Mouse (Mus musculus) lung, postnatal 0 days (tissue): ENCODE measurements at regions not wholly inside any gene's neighbourhood (a gene's known extent, or its start where the extent isn't known, plus 50 kb on each side); places are given as distances from the start of the nearest gene placed in this dataset.

Experiments used
- ATAC-seq: fragments of 200-750 bp; cut with Nextera tagmentation; 2 replicates; pipeline ENCODE4 v1.8.0; 2017; ENCODE audit warnings: moderate library complexity
- DNase-seq: peaks from one replicate; pipeline ENCODE4 v3.0.0-alpha.2; 2016; ENCODE audit warnings: low spot score
- H3K27ac ChIP-seq: fragments of 300-500 bp; sonication (generic); 2 replicates; pipeline ENCODE4 v1.5.1; 2014; ENCODE audit warnings: antibody characterized with exemption, mild to moderate bottlenecking, low read length, mixed read lengths
- H3K27me3 ChIP-seq: fragments of 300-500 bp; sonication (generic); replicated peaks from 2 replicates; pipeline ENCODE4 v1.6.1; 2014; ENCODE audit warnings: low read length, mixed read lengths; ENCODE audit not compliant: insufficient read depth
- H3K36me3 ChIP-seq: fragments of 300-500 bp; sonication (generic); 2 replicates; pipeline ENCODE4 v1.6.1; 2014; ENCODE audit warnings: low read length, mixed read lengths; ENCODE audit not compliant: insufficient read depth
- H3K4me1 ChIP-seq: fragments of 300-500 bp; sonication (generic); 2 replicates; pipeline ENCODE4 v1.6.1; 2014; ENCODE audit warnings: antibody characterized with exemption, low read depth, low read length, mixed read lengths; ENCODE audit not compliant: insufficient read depth
- H3K4me2 ChIP-seq: fragments of 300-500 bp; sonication (generic); replicated peaks from 2 replicates; pipeline ENCODE4 v1.6.1; 2014; ENCODE audit warnings: low read depth, mild to moderate bottlenecking, low read length, moderate library complexity, mixed read lengths
- H3K4me3 ChIP-seq: fragments of 300-500 bp; sonication (generic); 2 replicates; pipeline ENCODE4 v1.5.1; 2014; ENCODE audit warnings: low read depth, low read length
- H3K9ac ChIP-seq: fragments of 300-500 bp; sonication (generic); replicated peaks from 2 replicates; pipeline ENCODE4 v1.6.1; 2014; ENCODE audit warnings: low read depth, mild to moderate bottlenecking
- H3K9me3 ChIP-seq: fragments of 300-500 bp; sonication (generic); 2 replicates; pipeline ENCODE4 v1.6.1; 2016; ENCODE audit warnings: low read length, mixed read lengths
- CTCF ChIP-seq: IDR thresholded peaks from 2 replicates; pipeline ENCODE4 v1.5.1; 2016; ENCODE audit warnings: antibody characterized with exemption, mild to moderate bottlenecking
- EP300 ChIP-seq: IDR thresholded peaks from 2 replicates; pipeline ENCODE4 v1.6.1; 2016; ENCODE audit warnings: antibody characterized with exemption, mild to moderate bottlenecking, control low read depth
- WGBS: fragments of 180-500 bp; shearing (Covaris S2); extraction: QIAGEN DNeasy Blood & Tissue Kit; methylation state at CpG from one replicate; pipeline ENCODE4 v1.1.7; 2014; 5-methylcytosine and 5-hydroxymethylcytosine counted together

DNA sequence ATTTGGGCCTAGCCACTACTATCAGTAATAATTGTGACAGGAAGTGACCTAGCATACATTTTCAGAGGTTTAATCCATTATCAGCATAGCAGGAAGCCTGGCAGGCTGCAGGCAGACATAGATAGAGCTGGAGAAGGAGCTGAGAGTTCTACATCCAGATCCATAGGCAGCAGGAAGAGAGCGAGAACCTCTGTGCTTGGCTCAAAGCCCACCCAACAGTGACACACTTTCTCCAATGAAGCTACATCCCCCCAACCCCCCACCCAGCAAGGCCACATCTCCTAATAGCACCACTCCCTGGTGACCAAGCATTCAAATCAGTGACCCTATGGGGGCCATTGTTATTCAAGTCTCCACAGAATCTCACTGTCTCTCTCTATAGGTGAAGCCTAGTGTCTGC is 79.4 kb downstream of the Enc1 start:
- Histone ChIP-seq H3K4me3 (no peak overlapping the region), H3K9me3 (no peaks in the 10 kb centered on the region), H3K9ac (no peak overlapping the region), H3K27ac (no peak overlapping the region), H3K36me3 (no peaks in the 10 kb centered on the region), H3K27me3 (no peaks in the 10 kb centered on the region), H3K4me1 (no peaks in the 10 kb centered on the region), H3K4me2 (no peak overlapping the region)
- DNase-seq (no peak), ATAC-seq (peak; percentile 46)
- WGBS: 60% methylated on average over 1 of the region's 1 CpGs
- TF ChIP-seq EP300: no peak
- TF ChIP-seq CTCF: no peak

DNA sequence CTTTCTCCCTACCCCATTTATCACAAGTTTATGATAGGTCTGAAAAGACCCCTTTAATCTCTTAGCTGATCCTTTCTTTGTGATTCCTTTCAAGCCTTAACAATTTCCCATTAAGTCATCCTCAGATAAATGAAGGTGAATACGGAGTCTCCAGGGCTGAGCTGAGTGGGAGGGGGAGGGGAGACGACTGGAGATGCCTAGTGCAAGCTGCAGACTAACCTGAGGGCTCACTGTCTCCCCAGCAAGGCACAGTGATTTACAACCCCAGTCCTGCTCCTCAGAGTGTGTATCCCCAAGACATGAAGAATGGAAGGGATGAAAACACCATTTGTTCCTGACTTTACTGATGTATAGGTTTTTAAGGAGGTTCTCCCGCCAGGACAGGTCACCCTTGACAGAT is 76.7 kb downstream of the Enc1 start:
- WGBS: 31% methylated on average over 3 of the region's 3 CpGs
- DNase-seq: no peak

DNA sequence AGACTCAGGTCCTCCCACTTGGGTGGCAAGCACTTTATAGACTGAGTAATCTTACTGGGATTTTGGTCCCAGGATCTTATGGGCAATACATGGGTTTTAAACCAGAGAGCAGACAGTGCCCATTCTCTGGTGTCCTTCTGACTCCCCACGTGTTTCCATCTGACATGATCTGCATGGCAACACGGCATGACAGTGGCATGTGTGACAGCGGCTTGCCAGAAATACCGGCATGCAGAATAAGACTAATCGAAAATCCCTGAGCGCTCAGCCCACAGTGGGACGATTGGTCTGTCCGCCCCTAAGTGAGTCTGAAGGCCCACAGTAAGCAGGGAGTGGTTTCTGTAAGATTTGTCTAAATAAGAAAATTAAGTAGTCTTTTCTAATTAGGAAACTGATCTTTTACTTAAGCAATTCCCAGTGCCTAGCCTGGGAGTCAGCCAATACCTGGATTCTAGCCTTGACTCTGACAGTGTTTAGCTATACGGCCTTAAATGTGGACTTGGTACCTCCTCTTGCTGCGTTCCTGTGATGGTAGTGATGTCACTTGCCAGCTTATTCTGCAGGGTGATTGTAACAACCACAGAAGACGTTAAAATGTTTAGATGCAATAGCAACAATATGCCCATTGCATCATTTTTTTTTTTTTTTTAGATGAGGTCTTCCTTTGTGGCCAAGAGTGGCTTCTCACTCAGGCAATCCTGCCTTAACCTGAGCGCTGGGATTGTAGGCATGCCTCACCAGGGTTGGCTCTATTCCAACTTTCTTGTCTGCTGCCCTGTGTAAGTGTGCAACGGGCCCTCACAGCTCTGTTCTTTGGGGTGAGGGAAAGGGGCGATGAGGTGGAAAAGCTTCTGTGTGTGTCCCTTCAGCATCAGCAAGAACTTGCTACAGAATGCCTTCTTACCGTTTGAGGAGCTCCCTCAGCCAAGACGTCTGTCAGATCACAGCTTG is 71.8 kb downstream of the Enc1 start:
- no peaks in the 10 kb centered on the region for H3K27me3 ChIP-seq
- no peak overlapping the region for H3K4me2 ChIP-seq
- no peak for TF ChIP-seq CTCF
- TF ChIP-seq EP300: no peak
- no peaks in the 10 kb centered on the region for H3K36me3 ChIP-seq
- H3K4me1 ChIP-seq: no peaks in the 10 kb centered on the region
- no peak for ATAC-seq
- no peak overlapping the region for H3K27ac ChIP-seq
- no peak overlapping the region for H3K9ac ChIP-seq
- WGBS: 63% methylated on average over 16 of the region's 16 CpGs
- H3K9me3 ChIP-seq: no peaks in the 10 kb centered on the region
- no peak for DNase-seq
- H3K4me3 ChIP-seq: no peak overlapping the region

More for the DNA sequence above, 76.7 kb downstream of the Enc1 start:
- no peak for ATAC-seq
- no peak overlapping the region for H3K4me2 ChIP-seq
- TF ChIP-seq EP300 (no peak), CTCF (no peak)
- H3K9me3 ChIP-seq: no peaks in the 10 kb centered on the region
- H3K4me3 ChIP-seq: no peak overlapping the region
- H3K27me3 ChIP-seq: no peaks in the 10 kb centered on the region
- no peaks in the 10 kb centered on the region for H3K4me1 ChIP-seq
- H3K27ac ChIP-seq: no peak overlapping the region
- no peak overlapping the region for H3K9ac ChIP-seq
- H3K36me3 ChIP-seq: no peaks in the 10 kb centered on the region

DNA sequence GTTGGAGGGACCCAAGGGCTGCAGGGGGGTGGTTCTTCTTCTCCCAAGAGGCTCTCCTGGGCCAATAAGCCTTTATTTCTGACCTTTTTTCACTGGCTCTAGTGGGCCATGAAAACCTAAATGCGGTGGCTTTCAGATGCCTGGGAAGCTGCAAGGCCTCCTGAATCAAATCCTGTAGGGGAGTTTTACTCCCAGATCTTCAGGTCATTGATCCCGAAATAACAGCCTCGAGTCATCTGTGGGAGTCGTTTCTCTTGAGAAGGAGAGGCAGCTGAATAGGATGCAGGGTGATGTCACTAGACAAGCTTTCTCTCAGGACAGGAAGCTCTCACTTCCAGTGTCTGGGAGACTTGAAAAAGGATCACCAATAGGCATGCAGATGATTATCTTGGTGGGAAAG is 70.4 kb downstream of the Enc1 start:
- ATAC-seq (peak; percentile 66; the same call in 1 of the 2 replicates), DNase-seq (peak; percentile 41)
- Histone ChIP-seq H3K4me3 (no peak overlapping the region), H3K27ac (no peak overlapping the region), H3K9me3 (no peaks in the 10 kb centered on the region), H3K4me2 (no peak overlapping the region), H3K4me1 (no peaks in the 10 kb centered on the region), H3K27me3 (no peaks in the 10 kb centered on the region), H3K9ac (no peak overlapping the region), H3K36me3 (no peaks in the 10 kb centered on the region)
- WGBS: 29% methylated on average over 4 of the region's 4 CpGs
- TF ChIP-seq EP300 (no peak), CTCF (no peak)

DNA sequence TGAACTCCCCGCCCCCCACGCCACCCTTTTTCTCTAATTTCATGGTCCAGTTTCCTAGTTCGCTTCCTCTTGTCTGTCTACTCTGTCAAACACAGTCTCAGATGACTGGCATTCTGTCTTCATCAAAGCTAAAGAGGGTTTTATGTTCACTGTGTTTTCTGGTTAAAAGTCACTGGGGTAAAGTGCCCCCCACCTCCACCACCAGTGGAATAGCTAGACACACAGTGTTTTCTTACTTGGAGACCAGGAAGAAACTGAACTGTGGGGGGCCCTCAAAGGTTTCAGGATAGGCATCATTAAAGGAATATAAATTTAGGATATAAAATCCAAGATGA is 69.9 kb downstream of the Enc1 start:
- no peak overlapping the region for H3K9ac ChIP-seq
- no peak overlapping the region for H3K4me3 ChIP-seq
- H3K36me3 ChIP-seq: no peaks in the 10 kb centered on the region
- no peaks in the 10 kb centered on the region for H3K4me1 ChIP-seq
- no peak overlapping the region for H3K4me2 ChIP-seq
- no peak for DNase-seq
- TF ChIP-seq EP300 (no peak), CTCF (no peak)
- H3K27me3 ChIP-seq: no peaks in the 10 kb centered on the region
- no peak overlapping the region for H3K27ac ChIP-seq
- no peak for ATAC-seq
- 39% methylated on average over 3 of the region's 3 CpGs for WGBS
- no peaks in the 10 kb centered on the region for H3K9me3 ChIP-seq

DNA sequence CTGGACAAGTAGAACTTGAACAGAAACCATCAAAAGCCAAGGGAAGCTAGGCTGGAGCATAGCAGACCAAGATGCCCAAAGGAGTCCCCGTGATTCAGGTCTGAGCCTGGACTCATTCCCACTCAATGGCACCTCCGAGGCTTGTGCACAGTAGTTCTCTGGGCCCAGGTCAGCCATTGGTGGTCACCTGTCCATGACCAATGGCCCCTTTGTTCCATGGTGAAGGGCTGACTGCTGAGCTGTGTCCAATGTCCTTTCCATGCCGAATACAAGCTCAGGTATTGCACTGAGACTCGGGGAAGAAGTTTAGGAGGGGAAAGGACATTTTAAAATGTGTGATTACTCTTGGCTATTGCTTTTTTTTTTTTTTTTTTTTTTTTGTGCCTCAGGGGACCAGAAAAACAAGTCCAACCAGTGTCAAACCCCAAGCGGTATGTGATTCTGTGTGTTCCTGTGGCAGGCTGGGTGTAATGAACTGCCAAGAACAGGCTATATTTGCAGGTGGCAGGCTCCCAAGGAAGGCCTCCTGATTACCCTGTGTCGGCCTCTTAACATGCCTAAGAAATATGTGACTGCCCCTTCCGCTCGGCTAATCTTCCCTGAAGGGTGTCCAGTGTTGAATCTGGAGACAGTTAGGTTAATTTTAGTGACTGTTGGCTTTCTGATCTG is 69.4 kb downstream of the Enc1 start:
- H3K36me3 ChIP-seq: no peaks in the 10 kb centered on the region
- no peak overlapping the region for H3K9ac ChIP-seq
- H3K27ac ChIP-seq: no peak overlapping the region
- no peaks in the 10 kb centered on the region for H3K4me1 ChIP-seq
- WGBS: 46% methylated on average over 8 of the region's 8 CpGs
- ATAC-seq (peak; percentile 76), DNase-seq (peak; percentile 79)
- no peak overlapping the region for H3K4me3 ChIP-seq
- H3K27me3 ChIP-seq: no peaks in the 10 kb centered on the region
- no peak overlapping the region for H3K4me2 ChIP-seq
- no peaks in the 10 kb centered on the region for H3K9me3 ChIP-seq
- TF ChIP-seq CTCF (no peak), EP300 (no peak)
